Mouse (Mus musculus): Measurements from ENCODE around the gene Sdc1.

The Sdc1 gene

DNA sequence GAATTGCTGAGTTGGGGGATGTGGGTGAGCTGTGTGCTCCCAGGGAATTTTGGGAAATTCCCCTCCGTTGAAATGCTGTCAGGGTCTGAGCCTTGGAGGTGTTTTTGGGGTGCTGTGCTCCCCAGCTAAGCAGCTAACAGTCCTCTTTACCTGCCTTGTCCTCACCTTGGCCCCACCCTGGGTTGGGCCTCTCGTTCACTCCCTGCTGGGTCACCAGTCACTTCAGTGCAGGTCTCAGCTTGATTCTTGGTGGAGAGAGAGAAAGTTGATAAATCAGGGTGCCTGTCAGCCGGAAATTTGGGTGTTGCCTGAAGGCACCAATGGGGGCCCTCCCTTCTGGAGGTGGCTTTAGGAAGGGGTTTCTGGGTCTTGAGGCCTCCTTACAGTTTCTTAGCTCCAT lies 11.4 kb downstream of the Sdc1 start:
- no peak for DNase-seq (ENCODE audit: extremely low spot score)

DNA sequence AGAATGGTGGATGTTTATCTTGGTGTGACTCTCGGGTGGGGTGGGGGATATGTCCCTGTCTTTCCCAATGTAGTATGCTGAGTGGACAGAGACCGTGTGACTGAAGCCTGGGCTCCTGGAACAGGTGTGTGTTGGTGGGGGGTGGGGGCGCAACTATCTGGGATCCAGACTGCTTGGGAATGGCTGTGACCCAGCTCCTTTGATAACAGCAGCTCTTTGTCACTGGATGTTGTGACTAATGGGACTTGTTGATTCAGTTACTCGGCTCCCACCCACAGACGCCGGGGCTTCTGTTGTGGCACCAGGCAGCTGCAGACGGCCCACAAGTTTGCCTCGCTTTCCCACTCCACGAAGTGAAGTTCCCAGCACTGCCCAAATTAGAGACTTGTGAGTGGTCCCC lies 13.1 kb downstream of the Sdc1 start:
- no peak for DNase-seq (ENCODE audit: extremely low spot score)

DNA sequence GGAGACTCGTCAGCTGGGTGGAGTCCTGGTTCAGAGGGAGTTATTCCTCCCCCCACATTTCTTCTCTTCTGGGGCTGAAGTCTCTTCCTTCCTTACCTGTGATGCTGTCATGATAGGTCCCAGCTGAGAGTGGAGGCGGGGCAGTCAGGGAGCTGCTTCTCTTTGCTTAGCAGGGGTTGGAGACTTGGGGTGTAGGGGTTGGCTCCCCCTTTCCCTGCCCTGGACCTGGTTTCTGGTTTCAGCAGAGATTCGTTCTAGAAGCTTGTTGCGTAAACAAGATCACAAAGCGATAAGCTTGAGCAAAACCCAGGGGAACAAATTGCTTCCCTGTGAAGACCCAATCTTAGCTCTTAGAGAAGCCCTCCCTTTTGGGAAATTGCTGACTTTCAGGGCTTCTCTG lies 15.4 kb downstream of the Sdc1 start:
- no peak for DNase-seq (ENCODE audit: extremely low spot score)

DNA sequence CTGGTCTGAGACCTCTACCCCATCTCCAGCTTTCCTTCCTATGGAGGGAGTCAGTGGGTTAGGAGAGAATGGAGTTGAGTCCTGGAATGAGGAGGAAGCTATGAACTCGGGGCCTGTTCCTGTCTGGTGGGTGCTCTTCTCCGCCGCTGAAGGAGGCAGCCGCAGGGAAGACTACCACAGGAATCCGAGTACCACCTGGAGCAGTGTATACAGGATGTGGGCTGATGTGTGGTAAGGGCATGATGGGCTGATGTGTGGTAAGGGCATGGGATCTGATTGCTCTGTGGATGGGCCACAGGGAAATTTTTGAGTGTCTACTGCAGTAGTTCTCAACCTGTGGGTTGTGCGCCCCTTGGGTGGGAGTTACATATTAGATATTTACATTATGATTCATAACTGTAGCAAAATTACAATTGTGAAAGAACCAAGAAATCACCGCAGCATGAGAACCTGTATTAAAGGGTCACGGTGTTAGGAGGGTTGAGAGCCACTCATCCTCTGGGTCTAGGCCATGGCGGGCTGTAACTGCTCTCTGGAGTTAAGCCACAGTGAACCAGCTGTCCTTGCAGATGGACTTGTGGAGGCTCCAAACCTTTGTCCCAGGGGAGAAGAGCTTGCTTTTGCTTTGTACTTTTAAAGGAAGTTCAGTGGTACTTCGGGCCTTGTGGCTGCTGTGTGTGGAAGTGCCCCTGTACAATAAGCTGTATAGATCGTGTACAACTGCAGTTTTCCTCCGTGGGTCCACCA lies 16.0 kb downstream of the Sdc1 start:
- no peak for DNase-seq (ENCODE audit: extremely low spot score)

DNA sequence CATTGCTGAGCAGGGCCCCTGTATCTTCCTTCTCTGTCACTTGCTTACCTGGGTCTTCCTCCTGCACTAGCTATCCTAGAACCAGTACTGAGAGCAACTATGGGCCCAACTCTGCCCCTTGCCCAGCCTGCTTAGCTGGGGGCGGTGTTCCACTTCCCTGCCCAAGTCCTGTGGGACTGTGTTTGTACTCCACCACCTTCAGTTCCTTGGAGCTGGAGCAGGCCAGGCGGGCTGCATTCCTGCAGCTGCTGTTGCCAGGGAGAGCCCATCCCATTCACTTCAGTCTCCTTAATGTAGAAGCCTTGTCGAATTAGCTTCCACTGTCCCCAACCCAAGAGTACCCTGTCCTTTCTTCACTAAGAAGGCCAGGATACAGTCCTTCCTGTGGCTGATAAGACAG lies 17.3 kb downstream of the Sdc1 start:
- no peak for DNase-seq (ENCODE audit: extremely low spot score)

DNA sequence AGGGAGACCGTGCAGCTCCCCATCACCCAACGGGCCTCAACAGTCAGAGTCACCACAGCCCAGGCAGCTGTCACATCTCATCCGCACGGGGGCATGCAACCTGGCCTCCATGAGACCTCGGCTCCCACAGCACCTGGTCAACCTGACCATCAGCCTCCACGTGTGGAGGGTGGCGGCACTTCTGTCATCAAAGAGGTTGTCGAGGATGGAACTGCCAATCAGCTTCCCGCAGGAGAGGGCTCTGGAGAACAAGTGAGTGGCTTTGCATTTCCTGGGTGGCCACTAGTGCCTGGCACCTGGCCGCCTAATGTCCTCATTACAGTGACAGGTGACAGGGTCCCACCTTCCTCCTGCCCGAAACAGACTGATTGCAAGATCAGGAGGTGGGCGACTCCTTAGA lies 19.5 kb downstream of the Sdc1 start:
- no peak for DNase-seq (ENCODE audit: extremely low spot score)

DNA sequence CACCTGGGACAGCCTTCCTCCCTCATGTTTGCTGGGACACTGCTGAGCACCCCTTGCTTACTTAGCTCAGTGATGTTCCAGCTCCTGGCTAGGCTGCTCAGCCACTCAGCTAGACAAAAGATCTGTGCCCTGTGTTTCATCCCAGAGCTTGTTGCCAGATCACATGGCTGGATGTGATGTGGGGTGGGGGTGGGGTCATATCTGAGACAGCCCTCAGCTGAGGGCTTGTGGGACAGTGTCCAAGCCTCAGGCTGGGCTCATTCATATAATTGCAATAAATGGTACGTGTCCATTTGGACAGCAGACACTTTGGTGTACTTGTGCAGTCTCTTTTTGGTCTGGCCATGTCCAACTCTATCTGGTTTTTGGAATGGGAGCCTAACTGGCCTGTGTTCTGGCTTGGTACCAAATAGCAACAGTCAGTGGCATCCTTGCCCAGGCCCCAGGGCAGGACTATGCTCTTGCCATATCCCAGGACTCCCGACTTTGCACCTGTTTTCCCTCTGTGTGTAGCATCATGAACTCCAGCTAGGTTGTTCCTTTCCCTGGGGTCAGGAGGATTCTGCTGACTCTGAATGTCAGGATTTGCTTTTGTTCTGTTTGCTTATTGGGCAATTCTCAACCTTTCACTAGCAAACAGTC lies 22.4 kb downstream of the Sdc1 start:
- DNase-seq (ENCODE audit: extremely low spot score): no peak

DNA sequence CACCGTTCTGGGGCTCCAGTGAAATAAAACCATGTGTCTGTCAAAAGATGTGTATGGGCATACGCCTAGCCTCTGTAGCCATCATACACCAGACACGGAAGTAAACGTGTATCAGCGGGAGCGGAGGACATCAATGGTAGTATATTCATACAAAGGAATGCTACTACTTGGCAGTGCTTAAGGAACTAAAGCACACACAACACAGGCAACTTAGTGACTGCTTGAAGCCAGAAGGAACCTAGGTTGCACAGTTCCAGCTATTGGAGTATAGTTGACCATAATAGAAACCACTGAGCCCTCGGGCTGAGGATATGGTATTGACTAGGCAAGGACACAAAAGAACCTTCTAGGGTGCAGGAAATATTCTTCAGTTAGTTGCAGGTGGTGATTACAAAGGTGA lies 26.8 kb downstream of the Sdc1 start:
- no peak for DNase-seq (ENCODE audit: extremely low spot score)

DNA sequence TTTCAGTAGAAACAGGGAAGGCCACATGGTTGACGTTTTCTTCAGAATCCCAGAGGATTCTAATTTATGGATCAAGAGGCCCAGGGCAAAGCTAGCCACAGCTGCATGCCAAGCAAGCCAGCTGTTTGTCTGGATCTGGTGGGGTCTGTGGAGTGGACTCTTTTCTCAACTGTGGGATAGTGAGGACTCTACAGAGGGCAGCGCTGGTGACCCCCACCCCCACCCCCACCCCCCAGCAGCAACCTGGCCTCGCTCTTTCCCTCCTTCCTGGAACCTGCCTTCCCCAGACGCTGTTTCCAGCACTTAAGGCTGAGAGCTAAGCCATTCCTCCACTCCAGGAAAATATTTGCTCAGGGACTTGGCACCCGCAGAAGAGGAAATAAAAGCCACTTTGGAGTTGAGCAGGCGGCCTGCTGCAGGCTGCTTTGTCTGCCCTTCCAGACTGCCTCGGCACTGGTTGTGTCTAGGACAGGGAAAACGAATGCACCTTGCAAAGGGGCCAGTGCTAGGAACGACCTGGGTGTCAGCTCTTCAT lies 27.4 kb downstream of the Sdc1 start:
- no peak for DNase-seq (ENCODE audit: extremely low spot score)

DNA sequence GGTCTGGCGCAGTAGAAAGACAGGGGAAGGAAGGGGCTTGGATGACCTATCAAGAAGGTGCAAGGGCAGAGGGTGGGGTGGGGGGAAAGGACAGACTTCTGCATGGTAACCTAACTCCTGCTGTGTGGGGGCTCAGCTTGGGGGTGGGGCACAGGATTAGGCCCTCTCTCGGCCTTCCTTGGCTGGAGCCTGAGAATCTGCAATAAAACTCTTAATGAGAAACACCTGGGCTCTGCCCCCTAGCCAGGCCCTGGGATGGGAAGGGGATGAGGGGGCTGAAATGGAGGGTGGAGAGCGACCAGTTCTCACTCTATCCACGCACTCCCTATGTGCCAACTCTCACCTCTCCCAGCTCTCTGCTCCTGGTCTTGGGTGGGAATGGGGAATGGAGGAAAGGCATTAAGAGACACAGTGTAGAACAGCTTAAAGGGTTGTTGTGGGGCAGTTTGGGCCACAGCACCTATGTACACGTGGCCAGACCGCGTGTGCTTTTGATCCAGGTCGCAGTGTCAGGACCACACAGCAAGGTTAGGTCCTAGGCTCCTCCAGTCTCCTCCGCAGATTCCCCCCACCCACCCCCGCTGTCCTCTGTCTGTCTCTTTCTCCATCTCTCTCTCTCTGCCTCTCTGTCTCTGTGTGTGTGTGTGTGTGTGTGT lies 32.4 kb downstream of the Sdc1 start:
- peak; percentile 57 for DNase-seq (ENCODE audit: extremely low spot score)

DNA sequence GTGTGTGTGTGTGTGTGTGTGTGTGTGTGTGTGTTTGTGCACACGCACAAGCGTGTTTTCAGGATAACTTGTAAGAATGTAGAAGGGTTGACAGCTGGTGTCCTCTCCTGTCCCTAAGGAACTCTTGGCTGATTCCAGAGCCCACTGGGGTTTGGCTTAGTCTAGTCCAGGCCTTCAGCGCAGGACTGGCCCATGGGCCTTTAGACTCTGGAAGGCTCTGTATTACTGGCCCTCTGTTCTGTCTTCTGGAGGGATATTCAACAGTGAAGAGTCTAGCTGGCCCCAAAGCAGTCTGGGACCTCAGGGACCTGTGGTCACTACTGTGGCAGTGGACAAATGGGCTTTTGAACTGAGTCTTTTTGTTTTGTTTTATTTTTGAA lies 32.9 kb downstream of the Sdc1 start:
- DNase-seq (ENCODE audit: extremely low spot score): no peak

DNA sequence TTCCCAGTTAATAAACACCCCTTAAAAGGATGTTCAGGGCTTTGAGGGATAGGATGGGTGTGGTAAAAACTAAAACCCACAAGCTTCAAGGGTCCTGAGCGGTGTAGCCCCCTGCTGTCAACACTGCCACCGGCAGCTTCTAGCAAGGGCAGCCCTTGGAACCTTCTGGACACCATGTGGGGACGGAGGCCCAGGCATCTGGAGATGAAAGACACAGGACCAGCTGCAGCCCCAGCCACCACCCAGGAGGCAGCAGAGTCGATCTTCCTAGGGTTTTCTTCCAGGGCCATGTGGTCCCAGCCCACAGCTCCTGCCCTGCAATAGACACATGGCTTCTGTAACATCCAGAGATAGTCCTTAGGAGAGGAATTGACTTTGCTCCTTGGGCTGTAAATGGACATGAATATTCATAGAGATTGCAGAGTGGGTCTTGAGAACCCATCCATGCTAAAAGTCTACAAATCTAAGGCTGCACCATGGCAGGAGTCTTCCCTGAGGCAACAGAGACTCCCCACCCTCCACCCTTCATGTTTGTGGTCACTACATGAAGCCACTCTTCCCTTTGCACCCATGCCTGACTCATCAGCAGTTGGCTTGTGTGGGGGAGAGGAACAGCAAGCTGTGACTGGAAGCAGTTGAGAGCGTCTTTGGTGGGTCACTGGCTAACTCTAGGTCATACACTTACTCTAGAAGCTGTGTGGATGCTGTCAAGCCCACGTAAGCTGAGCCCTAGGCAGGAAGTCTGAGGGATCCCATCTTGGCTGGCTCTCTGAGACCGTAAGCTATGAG lies 34.0 kb downstream of the Sdc1 start:
- no peak for DNase-seq (ENCODE audit: extremely low spot score)

DNA sequence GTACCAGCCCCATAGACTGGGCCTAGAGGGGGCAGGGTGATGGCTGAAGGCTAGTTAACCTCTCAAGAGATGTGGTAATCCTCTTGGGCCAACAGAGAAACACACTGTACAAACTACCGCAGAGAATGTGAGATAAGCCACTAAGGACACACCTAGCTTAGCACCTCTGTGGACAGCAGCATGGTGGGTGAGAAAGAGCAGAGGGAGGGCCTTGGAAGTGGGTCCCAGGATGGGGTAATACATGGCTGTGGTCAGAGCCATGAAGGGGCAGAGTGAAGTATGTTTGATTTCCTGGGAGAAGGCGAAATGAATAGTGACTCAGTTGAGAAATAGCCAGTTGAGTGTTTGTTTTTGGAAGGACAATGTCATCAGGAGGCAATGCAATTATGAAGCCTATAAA lies 38.0 kb downstream of the Sdc1 start:
- DNase-seq (ENCODE audit: extremely low spot score): no peak

DNA sequence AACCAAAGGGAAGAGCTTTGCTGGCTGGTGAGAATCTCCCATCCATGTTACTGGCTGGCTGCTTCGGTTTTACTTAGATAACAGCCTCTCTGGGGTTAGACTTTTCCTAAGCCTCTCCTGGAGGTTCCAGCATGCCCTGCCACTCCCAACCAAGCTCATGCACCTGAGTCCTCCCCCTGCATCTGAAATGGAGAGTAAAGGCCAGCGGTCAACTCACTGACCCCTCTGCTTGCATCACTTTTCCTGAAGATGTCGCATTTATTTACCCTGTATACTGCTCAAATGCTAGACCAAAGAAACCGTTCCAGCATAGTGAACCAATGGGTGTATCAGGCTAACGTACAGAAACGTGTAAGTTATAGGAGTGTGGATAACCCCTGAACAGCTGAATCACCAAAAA lies 38.5 kb downstream of the Sdc1 start:
- no peak for DNase-seq (ENCODE audit: extremely low spot score)

DNA sequence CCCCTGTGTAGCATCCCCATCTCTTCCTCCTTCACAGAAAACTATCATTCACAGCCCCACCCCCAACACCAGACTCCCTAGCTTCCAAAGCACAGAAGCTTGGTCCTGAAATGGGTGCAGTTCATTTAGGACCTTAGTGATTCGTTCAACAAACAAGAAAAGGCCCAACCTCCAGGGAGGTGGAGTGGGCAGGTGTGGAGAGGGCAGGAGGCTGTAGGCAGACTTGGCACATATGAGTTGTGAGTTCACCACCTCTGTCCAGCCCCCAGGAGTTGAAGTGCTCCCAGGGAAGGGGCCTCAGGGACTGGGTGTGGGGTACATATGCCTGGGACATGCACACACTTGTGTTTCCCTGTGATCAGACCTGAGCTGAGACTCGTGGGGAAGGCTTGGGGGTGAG lies 39.8 kb downstream of the Sdc1 start:
- DNase-seq (ENCODE audit: extremely low spot score): no peak

DNA sequence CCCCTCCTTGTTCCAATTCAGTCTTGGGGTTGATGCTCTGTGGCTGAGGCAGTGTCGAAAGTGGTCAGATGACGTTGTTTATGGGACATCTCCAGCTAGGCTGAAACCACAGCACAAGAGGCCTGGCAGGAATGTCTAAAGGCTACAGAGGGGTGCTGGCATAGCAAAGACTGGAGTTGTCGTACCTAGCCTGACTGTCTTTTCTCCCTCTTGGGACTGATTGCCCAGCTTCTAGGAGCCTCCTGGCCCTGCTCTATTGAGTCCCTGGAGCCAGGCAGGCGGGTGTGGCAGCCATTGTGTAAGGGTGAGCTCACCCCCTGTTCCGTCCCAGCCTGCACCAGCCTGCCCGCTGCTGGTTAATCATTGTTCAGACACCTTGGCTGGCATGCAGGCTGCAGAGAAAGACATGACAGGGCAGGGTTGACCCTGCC lies 40.3 kb downstream of the Sdc1 start:
- no peak for DNase-seq (ENCODE audit: extremely low spot score)

DNA sequence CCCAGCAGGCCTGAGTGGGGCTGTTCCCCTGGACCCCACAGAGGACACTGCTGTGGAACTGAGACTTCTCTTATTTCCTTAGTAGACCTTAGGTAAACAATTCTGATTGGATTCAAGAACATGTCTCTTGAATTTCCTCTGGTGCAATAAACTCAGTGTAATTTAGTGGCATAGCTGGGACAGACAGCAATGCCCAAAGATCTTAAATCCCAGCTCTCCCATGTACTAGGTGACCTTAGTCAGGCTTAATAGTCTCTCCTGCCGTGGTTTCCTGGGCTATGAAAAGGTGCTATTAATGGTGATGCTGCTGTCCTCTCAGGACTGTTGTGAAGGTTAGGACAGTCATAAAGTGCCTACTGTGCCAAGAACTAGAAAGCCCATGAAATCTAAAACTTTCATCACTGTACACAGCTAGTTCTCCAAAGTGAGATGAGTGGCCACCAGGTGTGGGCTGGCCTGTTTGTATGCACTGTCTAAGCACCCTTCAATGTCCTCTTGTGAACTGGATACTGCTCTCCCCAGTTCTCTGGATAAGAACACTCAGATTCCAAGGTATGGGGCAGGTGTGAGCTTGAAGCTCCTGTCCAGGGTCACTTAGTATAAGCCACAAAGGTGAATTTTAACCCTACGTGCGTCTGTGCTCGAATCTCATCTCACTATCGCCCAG lies 40.9 kb downstream of the Sdc1 start:
- no peak for DNase-seq (ENCODE audit: extremely low spot score)

DNA sequence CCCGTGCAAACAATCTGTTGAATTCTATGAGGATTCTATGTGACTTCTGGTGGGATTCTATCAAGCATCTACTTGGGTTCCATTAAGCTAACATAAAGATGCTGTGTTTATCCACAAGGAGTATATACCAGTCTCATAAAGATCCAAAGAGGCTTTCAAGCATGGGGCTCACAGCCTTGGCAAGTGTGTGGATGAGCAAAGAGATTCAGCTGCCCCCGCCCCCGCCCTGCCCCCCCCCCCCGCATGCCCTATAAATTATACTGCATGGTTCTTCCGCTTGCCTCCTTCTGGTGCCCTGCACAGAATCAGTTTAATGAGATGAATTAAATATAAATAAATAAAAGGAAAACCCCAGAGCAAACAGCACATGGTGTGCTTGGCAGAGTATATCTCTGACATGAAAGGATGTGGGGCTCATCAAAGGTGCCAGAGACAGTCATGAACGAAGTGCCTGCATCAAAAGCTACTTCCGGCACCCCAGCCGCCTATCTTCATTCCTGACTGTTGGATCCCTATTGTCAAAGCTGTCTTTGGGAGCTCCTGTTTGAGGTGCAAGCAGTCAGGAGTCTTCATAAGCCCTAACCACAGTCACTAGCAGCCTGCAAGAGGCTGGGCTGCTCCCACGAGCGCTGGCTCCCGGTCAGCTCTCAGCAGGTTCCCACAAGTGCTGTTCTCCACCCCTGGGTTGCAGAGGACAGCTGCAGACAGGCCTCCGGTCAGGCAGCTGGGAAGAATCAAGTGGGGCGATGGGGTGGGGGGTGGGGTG lies 46.5 kb downstream of the Sdc1 start:
- DNase-seq (ENCODE audit: extremely low spot score): peak; percentile 29

DNA sequence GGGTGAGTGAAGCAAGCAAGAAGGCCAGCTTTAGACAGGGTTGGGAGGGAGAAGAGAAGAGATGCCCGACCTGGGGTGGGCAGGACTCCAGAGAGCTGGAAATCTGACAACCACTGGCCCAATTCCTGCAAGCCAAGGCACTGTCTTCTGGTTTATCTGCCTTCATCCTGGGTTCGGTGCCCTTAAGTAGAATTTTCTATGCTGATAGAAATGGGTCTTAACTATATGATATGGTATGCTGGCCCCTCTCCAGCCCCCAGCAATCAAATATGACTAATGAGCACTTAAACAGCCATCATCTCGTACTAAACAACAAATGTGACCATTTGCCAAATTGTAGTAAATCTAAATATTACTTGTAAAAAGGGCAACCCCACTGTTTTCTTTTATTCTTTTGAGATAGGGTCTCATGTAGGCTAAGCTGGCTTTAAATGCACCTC lies 47.1 kb downstream of the Sdc1 start:
- DNase-seq (ENCODE audit: extremely low spot score): no peak

DNA sequence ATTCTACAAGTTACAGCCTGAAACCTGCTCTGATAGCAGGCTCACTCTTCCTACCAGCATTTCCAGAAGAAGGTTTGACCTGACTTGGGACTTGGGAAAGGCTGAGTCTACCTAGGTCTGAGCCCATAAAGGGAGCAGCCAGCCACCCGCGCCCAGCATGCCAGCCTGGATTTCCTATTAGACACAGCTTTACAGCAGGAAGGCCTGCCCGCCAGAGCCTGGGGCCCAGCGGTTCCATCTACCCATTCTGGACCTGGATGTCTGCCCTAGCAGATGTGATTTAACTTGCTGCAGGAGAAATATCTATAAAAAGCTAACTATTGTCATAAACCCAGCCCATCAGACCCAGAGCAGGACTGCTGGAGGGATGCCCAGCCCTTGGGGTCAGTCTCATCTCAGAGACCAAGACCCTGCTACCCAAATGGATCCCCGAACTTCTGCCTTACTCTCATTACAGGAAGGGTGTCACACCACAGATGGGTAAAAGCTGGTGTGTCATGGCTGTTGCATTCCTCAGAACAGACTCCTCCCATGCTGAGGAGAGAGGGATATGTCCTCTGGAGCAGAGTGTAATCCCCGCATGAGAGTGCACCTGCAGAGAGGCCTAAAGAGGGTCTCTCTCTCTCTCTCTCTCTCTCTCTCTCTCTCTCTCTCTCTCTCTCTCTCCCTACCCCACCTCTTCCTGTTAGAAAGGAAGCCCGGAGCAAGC lies 54.0 kb downstream of the Sdc1 start:
- no peak for DNase-seq (ENCODE audit: extremely low spot score)
